Mouse (Mus musculus) cerebellum, adult 9-11 months (tissue): Measurements from ENCODE around the gene Serpina1a.
"Not testable (repeated sequence)": the region's sequence is repeated elsewhere in the genome, so short reads cannot be mapped to it uniquely, and the experiment has no call there.

Source experiments
- DNase-seq: peaks from one replicate; pipeline ENCODE4 v3.0.0; 2022

The Serpina1a gene

DNA sequence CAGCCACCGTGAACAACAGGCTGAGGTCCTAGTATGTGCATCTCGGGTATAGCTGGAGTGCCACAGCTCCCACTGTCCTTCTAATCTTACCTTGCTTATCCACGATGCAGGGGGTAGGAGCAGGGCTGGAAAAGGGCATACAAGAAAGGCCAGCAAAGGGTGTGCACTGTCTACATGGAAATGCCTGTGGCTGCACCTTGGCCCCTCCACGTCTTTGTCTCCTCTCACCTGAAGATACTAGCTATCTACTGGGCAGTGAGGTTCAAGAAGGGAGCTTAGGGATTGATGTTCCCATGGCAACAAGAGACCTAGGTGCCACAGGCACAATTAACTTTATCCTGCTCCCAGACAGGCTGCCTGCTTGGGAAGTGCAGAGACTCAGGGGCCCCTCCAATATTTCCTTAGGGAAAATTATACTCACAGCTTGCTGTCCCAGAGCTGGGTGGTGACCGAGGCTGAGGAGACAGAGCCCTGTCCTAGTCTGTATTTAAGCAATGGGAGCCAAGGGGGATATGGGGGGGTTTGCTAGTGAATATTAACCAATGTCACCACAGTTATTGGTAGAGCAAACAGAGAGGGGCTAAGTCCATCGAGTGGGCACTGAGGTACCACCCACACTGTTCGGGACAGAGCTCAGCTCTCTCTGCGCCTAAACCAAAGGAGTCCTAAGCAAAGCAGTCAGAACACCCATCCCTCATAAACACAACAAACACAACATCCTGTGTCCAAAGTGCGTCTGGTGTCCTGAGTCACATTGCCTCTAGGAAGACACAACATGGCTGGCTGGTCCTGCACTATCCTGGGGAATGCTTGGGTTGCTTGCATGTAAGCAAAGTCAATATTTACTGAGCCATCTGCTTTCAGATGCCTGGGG, at the start of gene Serpina1a:
Gene Serpina1a, minus strand, starts transcription at position 462 of the 874 bp plus-strand sequence.
- not testable (repeated sequence) for DNase-seq

DNA sequence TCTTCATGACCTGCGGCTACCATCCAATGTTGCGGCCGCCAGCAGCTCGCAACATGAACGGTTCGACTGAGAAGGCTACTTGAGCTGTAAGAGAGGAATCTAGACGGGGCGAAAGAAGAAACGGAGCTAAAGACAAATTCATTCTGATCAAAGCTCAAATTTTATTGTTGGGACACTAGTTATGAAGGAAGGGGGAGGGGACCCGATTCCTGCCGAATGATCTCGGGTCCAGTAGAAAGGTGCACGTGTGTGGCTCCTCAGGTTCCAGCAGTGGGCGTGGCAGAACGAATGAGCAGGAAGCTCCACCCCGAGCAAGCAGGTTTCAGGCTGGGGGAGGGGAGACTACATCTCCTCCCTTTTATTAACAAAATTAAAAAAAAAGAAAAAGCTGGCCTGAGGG, 45.8 kb upstream of the Serpina1a start:
- DNase-seq = not testable (repeated sequence)

- DNase-seq = not testable (repeated sequence)
These were observed 44.4 kb upstream of the Serpina1a start for GRCm38 (mm10) chr12:103907746-103908145.

GRCm38 (mm10) chr12:103904837-103905340, 41.5 kb upstream of the Serpina1a start, which contains the start of gene Serpina1c:
Gene Serpina1c (minus strand): TSS chr12:103904887.
- not testable (repeated sequence) for DNase-seq

GRCm38 (mm10) chr12:103901929-103902328, 38.6 kb upstream of the Serpina1a start:
- not testable (repeated sequence) for DNase-seq

GRCm38 (mm10) chr12:103866873-103867272, 3.5 kb upstream of the Serpina1a start:
- DNase-seq = not testable (repeated sequence)

DNA sequence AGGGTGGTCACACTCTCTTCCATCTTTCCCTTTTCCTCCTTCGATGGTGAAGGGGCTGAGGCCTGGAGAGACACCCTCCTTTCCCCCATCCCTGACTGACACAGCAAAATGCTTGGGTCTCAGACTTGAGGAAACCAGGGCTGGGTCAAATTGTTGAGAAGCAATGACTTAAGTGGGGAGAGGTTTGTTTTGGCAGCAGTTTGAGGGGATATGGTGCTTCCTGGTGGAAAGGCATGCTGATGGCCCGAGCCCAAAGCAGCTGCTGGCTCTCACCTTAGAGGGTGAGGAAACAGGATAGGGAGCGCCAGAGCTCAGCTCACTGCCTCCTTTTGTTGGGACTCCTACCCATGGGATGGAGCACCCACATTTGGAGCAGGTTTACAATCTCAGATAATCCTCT, 2.4 kb downstream of the Serpina1a start:
- DNase-seq = no peak

- not testable (repeated sequence) for DNase-seq
These were observed 2.8 kb downstream of the Serpina1a start for GRCm38 (mm10) chr12:103860571-103860970.

DNA sequence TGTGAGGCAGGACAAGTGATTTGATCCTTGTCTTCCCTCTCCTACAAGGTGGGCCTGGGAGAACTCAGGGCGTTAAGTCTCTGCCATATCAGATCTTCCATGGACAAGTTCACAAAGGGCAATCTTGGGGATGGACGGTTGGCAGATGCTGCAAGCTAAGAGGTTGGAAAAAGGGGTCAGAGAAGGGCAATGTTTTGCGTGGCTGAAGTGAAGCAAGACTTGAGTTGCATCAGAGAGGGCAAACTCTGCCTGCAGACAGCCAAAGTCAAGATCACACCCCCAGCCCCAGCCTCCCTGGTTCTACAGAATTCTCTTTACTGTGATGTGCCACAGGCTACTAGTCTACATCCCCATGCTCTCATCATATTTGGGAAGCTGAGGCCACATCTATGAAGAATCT, 3.8 kb downstream of the Serpina1a start:
- DNase-seq = not testable (repeated sequence)

DNA sequence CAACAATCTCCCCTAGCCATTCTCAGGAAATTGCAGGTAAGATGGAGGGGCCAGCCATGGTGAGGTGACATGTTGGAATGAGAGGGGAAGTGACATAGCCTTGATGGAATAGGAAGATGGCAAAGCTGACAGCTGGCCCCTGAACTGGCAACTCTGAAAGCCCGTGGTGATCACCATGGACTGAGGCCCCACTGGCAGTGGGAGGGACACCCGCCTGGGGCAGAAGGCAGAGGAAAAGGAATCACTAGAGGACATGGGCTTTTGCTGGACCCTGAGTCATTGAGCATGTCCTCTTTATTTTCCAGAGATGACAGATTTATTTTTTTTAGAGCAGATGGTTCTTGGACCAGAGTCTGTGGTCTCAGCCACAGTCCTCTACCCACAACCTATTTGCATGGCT, 10.3 kb downstream of the Serpina1a start:
- DNase-seq = not testable (repeated sequence)

- not testable (repeated sequence) for DNase-seq
These were observed 33.1 kb downstream of the Serpina1a start, which contains the start of gene Serpina1b for GRCm38 (mm10) chr12:103830273-103830672. Gene Serpina1b (minus strand): TSS chr12:103830373.

DNA sequence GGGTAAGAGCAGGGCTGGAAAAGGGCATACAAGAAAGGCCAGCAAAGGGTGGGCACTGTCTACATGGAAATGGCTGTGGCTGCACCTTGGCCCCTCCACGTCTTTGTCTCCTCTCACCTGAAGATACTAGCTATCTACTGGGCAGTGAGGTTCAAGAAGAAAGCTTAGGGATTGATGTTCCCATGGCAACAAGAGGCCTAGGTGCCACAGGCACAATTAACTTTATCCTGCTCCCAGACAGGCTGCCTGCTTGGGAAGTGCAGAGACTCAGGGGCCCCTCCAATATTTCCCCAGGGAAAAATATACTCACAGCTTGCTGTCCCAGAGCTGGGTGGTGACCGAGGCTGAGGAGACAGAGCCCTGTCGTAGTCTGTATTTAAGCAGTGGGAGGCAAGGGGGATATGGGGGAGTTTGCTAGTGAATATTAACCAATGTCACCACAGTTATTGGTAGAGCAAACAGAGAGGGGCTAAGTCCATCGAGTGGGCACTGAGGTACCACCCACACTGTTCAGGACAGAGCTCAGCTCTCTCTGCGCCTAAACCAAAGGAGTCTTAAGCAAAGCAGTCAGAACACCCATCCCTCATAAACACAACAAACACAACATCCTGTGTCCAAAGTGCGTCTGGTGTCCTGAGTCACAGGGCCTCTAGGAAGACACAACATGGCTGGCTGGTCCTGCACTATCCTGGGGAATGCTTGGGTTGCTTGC, 35.5 kb downstream of the Serpina1a start:
- DNase-seq = not testable (repeated sequence)

- not testable (repeated sequence) for DNase-seq
These were observed 39.5 kb downstream of the Serpina1a start for GRCm38 (mm10) chr12:103823826-103824225.
